18 mouse cellular contexts compared by ENCODE assay signal in genomic region chr4:94361528-94362217, GRCm38 (mm10).
DNase-seq lines count a peak whose midpoint lies in the region; ATAC-seq and TF ChIP-seq lines count a peak whose summit lies in the region.
"Had no signal": no experiment of that assay in that cellular context is flagged by ENCODE, and none has a peak within 500 bp of the region (broad histone marks: within the 10 kb centered on the region; RNA-seq: fewer than 3 reads in every experiment).

No protein-coding gene starts in this region.

- ATAC-seq in kidney, embryonic 15.5 days (replicated peaks; ENCODE audit: low FRiP score): no peak
- no peak for ATAC-seq in kidney, embryonic 14.5 days (ENCODE audit: low FRiP score, low TSS enrichment)
- no peak for ATAC-seq in forebrain, embryonic 15.5 days (replicated peaks)
- no peak for ATAC-seq in hindbrain, postnatal 0 days
- ATAC-seq in neural tube, embryonic 13.5 days (ENCODE audit: low read depth): peak; percentile 77

- DNase-seq in hindbrain, postnatal 0 days (ENCODE audit: low spot score): no peak
- no peak for DNase-seq in left cerebral cortex, adult 18-20 months (ENCODE audit: low spot score in 2 of 2)
- DNase-seq in spleen, adult 12 weeks (ENCODE audit: low spot score): no peak
- DNase-seq in testis, postnatal 10 days (ENCODE audit: low spot score): no peak
- DNase-seq: adrenal gland, adult 2 months; B cell, adult 2 months; cerebellum, postnatal 25 days; gastrocnemius, postnatal 10 days; kidney, postnatal 14 days; left cerebral cortex, postnatal 4 days; lung, postnatal 10 days had no signal

- H3K9ac ChIP-seq in kidney, embryonic 15.5 days: no peak overlapping the region
- H3K9ac ChIP-seq in kidney, embryonic 14.5 days (ENCODE audit: low read depth, low read length): no peak overlapping the region
- 0 out of 2 replicates have a peak overlapping the region, but pooled peaks have one; percentile 19 for H3K9ac ChIP-seq in forebrain, embryonic 15.5 days (replicated peaks)
- H3K9ac ChIP-seq in hindbrain, postnatal 0 days (replicated peaks; ENCODE audit: low read length): no peak overlapping the region
- no peak overlapping the region for H3K9ac ChIP-seq in neural tube, embryonic 13.5 days
- H3K9ac ChIP-seq: heart, embryonic 13.5 days; liver, embryonic 14.5 days had no signal

- H3K9me3 ChIP-seq in kidney, embryonic 15.5 days (replicated peaks): no peaks in the 10 kb centered on the region
- H3K9me3 ChIP-seq in kidney, embryonic 14.5 days (ENCODE audit: control insufficient read depth, low read length): no peaks in the 10 kb centered on the region
- H3K9me3 ChIP-seq in forebrain, embryonic 15.5 days: no peaks in the 10 kb centered on the region
- H3K9me3 ChIP-seq in hindbrain, postnatal 0 days (ENCODE audit: low read length): no peaks in the 10 kb centered on the region
- no peaks in the 10 kb centered on the region for H3K9me3 ChIP-seq in neural tube, embryonic 13.5 days
- H3K9me3 ChIP-seq: embryonic facial prominence, embryonic 10.5 days; heart, embryonic 13.5 days had no signal

- no peak overlapping the region for H3K4me3 ChIP-seq in kidney, embryonic 15.5 days (replicated peaks)
- H3K4me3 ChIP-seq in kidney, embryonic 14.5 days (ENCODE audit: low read length): no peak overlapping the region
- H3K4me3 ChIP-seq in forebrain, embryonic 15.5 days: no peak overlapping the region
- H3K4me3 ChIP-seq in hindbrain, postnatal 0 days (ENCODE audit: low read length): no peak overlapping the region
- no peak overlapping the region for H3K4me3 ChIP-seq in neural tube, embryonic 13.5 days
- H3K4me3 ChIP-seq: embryonic facial prominence, embryonic 10.5 days; heart, embryonic 13.5 days had no signal

- 34% methylated on average over 12 of the region's 12 CpGs for WGBS in kidney, embryonic 15.5 days
- 33% methylated on average over 12 of the region's 12 CpGs for WGBS in kidney, embryonic 14.5 days
- 26% methylated on average over 12 of the region's 12 CpGs for WGBS in forebrain, embryonic 15.5 days
- WGBS in hindbrain, postnatal 0 days: 27% methylated on average over 12 of the region's 12 CpGs
- 19% methylated on average over 12 of the region's 12 CpGs for WGBS in neural tube, embryonic 13.5 days

- TF ChIP-seq CTCF in hindbrain, postnatal 0 days (IDR thresholded peaks at IDR 0.05; ENCODE audit: low read depth): no peak

- peak overlapping the region; percentile 30 for H3K4me2 ChIP-seq in kidney, embryonic 15.5 days
- no peak overlapping the region for H3K4me2 ChIP-seq in kidney, embryonic 14.5 days (replicated peaks; ENCODE audit: low read depth, low read length)
- peak overlapping the region; percentile 10; the same call in 1 of the 2 replicates for H3K4me2 ChIP-seq in forebrain, embryonic 15.5 days (replicated peaks)
- peak overlapping the region; percentile 20 for H3K4me2 ChIP-seq in hindbrain, postnatal 0 days (ENCODE audit: low read depth, low read length)
- H3K4me2 ChIP-seq in neural tube, embryonic 13.5 days: peak overlapping the region; percentile 29
- H3K4me2 ChIP-seq: heart, embryonic 13.5 days had no signal

- H3K27me3 ChIP-seq in kidney, embryonic 15.5 days: no peaks in the 10 kb centered on the region
- no peaks in the 10 kb centered on the region for H3K27me3 ChIP-seq in kidney, embryonic 14.5 days (ENCODE audit: control insufficient read depth, insufficient read depth, low read length)
- no peaks in the 10 kb centered on the region for H3K27me3 ChIP-seq in forebrain, embryonic 15.5 days
- H3K27me3 ChIP-seq in hindbrain, postnatal 0 days (ENCODE audit: insufficient read depth, low read length): no peaks in the 10 kb centered on the region
- H3K27me3 ChIP-seq in neural tube, embryonic 13.5 days: no peaks in the 10 kb centered on the region
- H3K27me3 ChIP-seq: heart, embryonic 13.5 days had no signal

- H3K27ac ChIP-seq in kidney, embryonic 15.5 days: no peak overlapping the region
- no peak overlapping the region; the same call in 1 of the 2 replicates for H3K27ac ChIP-seq in kidney, embryonic 14.5 days (ENCODE audit: low read depth, low read length)
- no peak overlapping the region for H3K27ac ChIP-seq in forebrain, embryonic 15.5 days (replicated peaks)
- H3K27ac ChIP-seq in hindbrain, postnatal 0 days: no peak overlapping the region
- H3K27ac ChIP-seq in neural tube, embryonic 13.5 days (replicated peaks): peak overlapping the region; percentile 64
- H3K27ac ChIP-seq: embryonic facial prominence, embryonic 10.5 days; heart, embryonic 13.5 days; liver, embryonic 14.5 days had no signal

- H3K36me3 ChIP-seq in kidney, embryonic 15.5 days: no peaks in the 10 kb centered on the region
- no peaks in the 10 kb centered on the region for H3K36me3 ChIP-seq in kidney, embryonic 14.5 days (ENCODE audit: control insufficient read depth, insufficient read depth, low read length)
- H3K36me3 ChIP-seq in forebrain, embryonic 15.5 days: no peaks in the 10 kb centered on the region
- H3K36me3 ChIP-seq in hindbrain, postnatal 0 days (ENCODE audit: insufficient read depth, low read length): no peaks in the 10 kb centered on the region
- H3K36me3 ChIP-seq in neural tube, embryonic 13.5 days: no peaks in the 10 kb centered on the region
- H3K36me3 ChIP-seq: embryonic facial prominence, embryonic 10.5 days; heart, embryonic 13.5 days had no signal

- peaks cover 30% of the 10 kb centered on the region for H3K4me1 ChIP-seq in kidney, embryonic 15.5 days
- H3K4me1 ChIP-seq in kidney, embryonic 14.5 days (ENCODE audit: control insufficient read depth, insufficient read depth, low read length): peaks cover 11% of the 10 kb centered on the region
- peaks cover 11% of the 10 kb centered on the region; the same call in 1 of the 2 replicates for H3K4me1 ChIP-seq in forebrain, embryonic 15.5 days
- peaks cover 3% of the 10 kb centered on the region; the same call in 1 of the 2 replicates for H3K4me1 ChIP-seq in hindbrain, postnatal 0 days (ENCODE audit: insufficient read depth, low read length)
- peaks cover 18% of the 10 kb centered on the region for H3K4me1 ChIP-seq in neural tube, embryonic 13.5 days (replicated peaks)
- H3K4me1 ChIP-seq: embryonic facial prominence, embryonic 10.5 days; heart, embryonic 13.5 days had no signal
